Mouse (Mus musculus): Measurements from ENCODE around the gene Kcnj11. TPM values are rescaled to one million over a fixed set of nuclear protein-coding genes. Genes with fewer than 3 reads are reported as not detected.

Kcnj11 gene
- 0.55 and 0.65 TPM in 2 replicates for polyA plus RNA-seq (2015; fragmentation: Nextera tagmentation; extraction: Ambion mirVana)

GRCm38 (mm10) chr7:46100563-46100962, at the start of gene Kcnj11:
Gene Kcnj11 (minus strand): TSS chr7:46100764.
- 1% methylated on average over 30 of the region's 34 CpGs for WGBS

GRCm38 (mm10) chr7:46147417-46147816, 46.9 kb upstream of the Kcnj11 start:
- ATAC-seq, result peak; percentile 66; the same call in 1 of the 2 replicates
- no peak overlapping the region for H3K9ac ChIP-seq (ENCODE audit: low read depth, low read length)
- WGBS, result 66% methylated on average over 7 of the region's 7 CpGs

More at GRCm38 (mm10) chr7:46100563-46100962, at the start of gene Kcnj11:
- Histone ChIP-seq H3K9me3 (ENCODE audit: control insufficient read depth, low read length) (no peaks in the 10 kb centered on the region), H3K27me3 (replicated peaks; ENCODE audit: control insufficient read depth, insufficient read depth, low read length) (no peaks in the 10 kb centered on the region), H3K4me1 (ENCODE audit: control insufficient read depth, insufficient read depth, low read length) (no peaks in the 10 kb centered on the region), H3K27ac (ENCODE audit: low read length) (no peak within 1 kb of the TSS), H3K4me2 (ENCODE audit: low read depth, low read length) (peak within 1 kb of the TSS; percentile 93), H3K36me3 (ENCODE audit: control insufficient read depth, insufficient read depth, low read length) (no peaks in the 10 kb centered on the region), H3K9ac (ENCODE audit: low read depth, low read length) (peak within 1 kb of the TSS; percentile 72), H3K4me3 (ENCODE audit: low read length) (peak within 1 kb of the TSS; percentile 60)
- peak; percentile 85 for ATAC-seq

GRCm38 (mm10) chr7:46146675-46147308, 46.2 kb upstream of the Kcnj11 start:
- no peak for ATAC-seq
- 86% methylated on average over 7 of the region's 7 CpGs for WGBS
- no peak overlapping the region for H3K4me2 ChIP-seq (ENCODE audit: low read depth, low read length)
- no peak overlapping the region for H3K27ac ChIP-seq (ENCODE audit: low read length)
- no peaks in the 10 kb centered on the region for H3K4me1 ChIP-seq (ENCODE audit: control insufficient read depth, insufficient read depth, low read length)
- H3K4me3 ChIP-seq (ENCODE audit: low read length), result no peak overlapping the region
- H3K27me3 ChIP-seq (replicated peaks; ENCODE audit: control insufficient read depth, insufficient read depth, low read length), result no peaks in the 10 kb centered on the region
- no peaks in the 10 kb centered on the region for H3K36me3 ChIP-seq (ENCODE audit: control insufficient read depth, insufficient read depth, low read length)
- H3K9me3 ChIP-seq (ENCODE audit: control insufficient read depth, low read length), result no peaks in the 10 kb centered on the region
- H3K9ac ChIP-seq (ENCODE audit: low read depth, low read length), result no peak overlapping the region

More at GRCm38 (mm10) chr7:46147417-46147816, 46.9 kb upstream of the Kcnj11 start:
- Histone ChIP-seq H3K4me3 (ENCODE audit: low read length) (no peak overlapping the region), H3K27ac (ENCODE audit: low read length) (no peak overlapping the region), H3K9me3 (ENCODE audit: control insufficient read depth, low read length) (no peaks in the 10 kb centered on the region), H3K4me2 (ENCODE audit: low read depth, low read length) (no peak overlapping the region), H3K27me3 (replicated peaks; ENCODE audit: control insufficient read depth, insufficient read depth, low read length) (no peaks in the 10 kb centered on the region), H3K36me3 (ENCODE audit: control insufficient read depth, insufficient read depth, low read length) (no peaks in the 10 kb centered on the region), H3K4me1 (ENCODE audit: control insufficient read depth, insufficient read depth, low read length) (no peaks in the 10 kb centered on the region)

- Histone ChIP-seq H3K27me3 (replicated peaks; ENCODE audit: control insufficient read depth, insufficient read depth, low read length) (no peaks in the 10 kb centered on the region), H3K4me2 (ENCODE audit: low read depth, low read length) (no peak overlapping the region), H3K36me3 (ENCODE audit: control insufficient read depth, insufficient read depth, low read length) (no peaks in the 10 kb centered on the region), H3K4me1 (ENCODE audit: control insufficient read depth, insufficient read depth, low read length) (no peaks in the 10 kb centered on the region), H3K27ac (ENCODE audit: low read length) (no peak overlapping the region), H3K4me3 (ENCODE audit: low read length) (no peak overlapping the region), H3K9ac (ENCODE audit: low read depth, low read length) (no peak overlapping the region), H3K9me3 (ENCODE audit: control insufficient read depth, low read length) (no peaks in the 10 kb centered on the region)
- WGBS, result 71% methylated on average over 8 of the region's 8 CpGs
- ATAC-seq, result no peak
Measured at GRCm38 (mm10) chr7:46144061-46144460, 43.5 kb upstream of the Kcnj11 start.

GRCm38 (mm10) chr7:46138329-46138930, 37.9 kb upstream of the Kcnj11 start:
- Histone ChIP-seq H3K4me3 (ENCODE audit: low read length) (no peak overlapping the region), H3K27ac (ENCODE audit: low read length) (no peak overlapping the region), H3K27me3 (replicated peaks; ENCODE audit: control insufficient read depth, insufficient read depth, low read length) (no peaks in the 10 kb centered on the region), H3K4me2 (ENCODE audit: low read depth, low read length) (no peak overlapping the region), H3K9me3 (ENCODE audit: control insufficient read depth, low read length) (no peaks in the 10 kb centered on the region), H3K36me3 (ENCODE audit: control insufficient read depth, insufficient read depth, low read length) (no peaks in the 10 kb centered on the region), H3K9ac (ENCODE audit: low read depth, low read length) (no peak overlapping the region), H3K4me1 (ENCODE audit: control insufficient read depth, insufficient read depth, low read length) (0 out of 2 replicates have a peak, but pooled peaks cover 6% of the 10 kb centered on the region)
- ATAC-seq, result peak; percentile 78
- WGBS, result 17% methylated on average over 7 of the region's 7 CpGs

GRCm38 (mm10) chr7:46133858-46134257, 33.3 kb upstream of the Kcnj11 start:
- Histone ChIP-seq H3K9me3 (ENCODE audit: control insufficient read depth, low read length) (no peaks in the 10 kb centered on the region), H3K4me2 (ENCODE audit: low read depth, low read length) (no peak overlapping the region), H3K36me3 (ENCODE audit: control insufficient read depth, insufficient read depth, low read length) (no peaks in the 10 kb centered on the region), H3K4me1 (ENCODE audit: control insufficient read depth, insufficient read depth, low read length) (peaks cover 10% of the 10 kb centered on the region; the same call in 1 of the 2 replicates), H3K9ac (ENCODE audit: low read depth, low read length) (no peak overlapping the region), H3K27ac (ENCODE audit: low read length) (no peak overlapping the region), H3K27me3 (replicated peaks; ENCODE audit: control insufficient read depth, insufficient read depth, low read length) (no peaks in the 10 kb centered on the region), H3K4me3 (ENCODE audit: low read length) (no peak overlapping the region)
- WGBS, result 24% methylated on average over 7 of the region's 7 CpGs
- no peak for ATAC-seq

- H3K4me2 ChIP-seq (ENCODE audit: low read depth, low read length), result no peak overlapping the region
- H3K4me3 ChIP-seq (ENCODE audit: low read length), result no peak overlapping the region
- H3K9me3 ChIP-seq (ENCODE audit: control insufficient read depth, low read length), result no peaks in the 10 kb centered on the region
- H3K4me1 ChIP-seq (ENCODE audit: control insufficient read depth, insufficient read depth, low read length), result peaks cover 5% of the 10 kb centered on the region; the same call in 1 of the 2 replicates
- no peaks in the 10 kb centered on the region for H3K27me3 ChIP-seq (replicated peaks; ENCODE audit: control insufficient read depth, insufficient read depth, low read length)
- H3K27ac ChIP-seq (ENCODE audit: low read length), result no peak overlapping the region
- WGBS, result 87% methylated on average over 12 of the region's 12 CpGs
- no peaks in the 10 kb centered on the region for H3K36me3 ChIP-seq (ENCODE audit: control insufficient read depth, insufficient read depth, low read length)
- no peak overlapping the region for H3K9ac ChIP-seq (ENCODE audit: low read depth, low read length)
- no peak for ATAC-seq
Measured at GRCm38 (mm10) chr7:46132229-46132628, 31.7 kb upstream of the Kcnj11 start.

- Histone ChIP-seq H3K9me3 (ENCODE audit: control insufficient read depth, low read length) (no peaks in the 10 kb centered on the region), H3K4me3 (ENCODE audit: low read length) (no peak overlapping the region), H3K27ac (ENCODE audit: low read length) (no peak overlapping the region), H3K9ac (ENCODE audit: low read depth, low read length) (no peak overlapping the region), H3K36me3 (ENCODE audit: control insufficient read depth, insufficient read depth, low read length) (no peaks in the 10 kb centered on the region), H3K4me1 (ENCODE audit: control insufficient read depth, insufficient read depth, low read length) (peaks cover 5% of the 10 kb centered on the region; the same call in 1 of the 2 replicates), H3K27me3 (replicated peaks; ENCODE audit: control insufficient read depth, insufficient read depth, low read length) (no peaks in the 10 kb centered on the region), H3K4me2 (ENCODE audit: low read depth, low read length) (no peak overlapping the region)
- ATAC-seq, result no peak
- whole genome bisulfite sequencing, result 72% methylated on average over 8 of the region's 8 CpGs
Measured at GRCm38 (mm10) chr7:46131806-46132205, 31.2 kb upstream of the Kcnj11 start.

GRCm38 (mm10) chr7:46131266-46131665, 30.7 kb upstream of the Kcnj11 start:
- no peak overlapping the region for H3K4me3 ChIP-seq (ENCODE audit: low read length)
- H3K4me1 ChIP-seq (ENCODE audit: control insufficient read depth, insufficient read depth, low read length), result peaks cover 5% of the 10 kb centered on the region; the same call in 1 of the 2 replicates
- WGBS, result 35% methylated on average over 3 of the region's 3 CpGs
- no peak overlapping the region for H3K27ac ChIP-seq (ENCODE audit: low read length)
- ATAC-seq, result peak; percentile 59
- H3K9ac ChIP-seq (ENCODE audit: low read depth, low read length), result no peak overlapping the region
- H3K27me3 ChIP-seq (replicated peaks; ENCODE audit: control insufficient read depth, insufficient read depth, low read length), result no peaks in the 10 kb centered on the region
- no peaks in the 10 kb centered on the region for H3K9me3 ChIP-seq (ENCODE audit: control insufficient read depth, low read length)
- no peaks in the 10 kb centered on the region for H3K36me3 ChIP-seq (ENCODE audit: control insufficient read depth, insufficient read depth, low read length)
- no peak overlapping the region for H3K4me2 ChIP-seq (ENCODE audit: low read depth, low read length)

All from intestine, embryonic 16.5 days (tissue).